Mouse (Mus musculus) heart, adult 2 months (tissue): Measurements from ENCODE around the gene Lrrfip2.

Source experiments
- CTCF ChIP-seq: fragments of 200-600 bp; IDR thresholded peaks from 2 replicates; pipeline ENCODE4 v1.8.1; 2022; ENCODE audit warnings: antibody characterized with exemption, mild to moderate bottlenecking, moderate library complexity
- EP300 ChIP-seq: fragments of 200-500 bp; IDR thresholded peaks from 2 replicates; pipeline ENCODE4 v1.6.1; 2011; ENCODE audit warnings: low read depth, low read length, control low read depth; ENCODE audit not compliant: insufficient read depth
- POLR2A ChIP-seq: fragments of 200-500 bp; IDR thresholded peaks from 2 replicates; pipeline ENCODE4 v1.6.1; 2011; ENCODE audit warnings: mild to moderate bottlenecking, low read depth, low read length, control low read depth; ENCODE audit not compliant: insufficient read depth

GRCm38 (mm10) chr9:111118891-111119441 lies 1.6 kb downstream of the Lrrfip2 start:
- TF ChIP-seq POLR2A (no peak), CTCF (no peak), EP300 (no peak)
